Mouse (Mus musculus): ENCODE measurements around the gene Igfbp3.
A peak's percentile ranks its signal among the peaks of the same experiment; 100 is the strongest.

Igfbp3 gene

GRCm38 (mm10) chr11:7213501-7214341 is at the start of gene Igfbp3:
Gene Igfbp3, minus strand, starts transcription at chr11:7213923.
- no peak for DNase-seq (ENCODE audit: low spot score in 2 of 2)

- DNase-seq (ENCODE audit: low spot score in 2 of 2): no peak
These were observed 37.1 kb upstream of the Igfbp3 start for GRCm38 (mm10) chr11:7250870-7251269.

- no peak for DNase-seq (ENCODE audit: low spot score in 2 of 2)
These were observed 36.7 kb upstream of the Igfbp3 start for GRCm38 (mm10) chr11:7250415-7250814.

GRCm38 (mm10) chr11:7244782-7245181 is 31.1 kb upstream of the Igfbp3 start:
- no peak for DNase-seq (ENCODE audit: low spot score in 2 of 2)

GRCm38 (mm10) chr11:7239041-7239740 is 25.5 kb upstream of the Igfbp3 start:
- no peak for DNase-seq (ENCODE audit: low spot score in 2 of 2)

GRCm38 (mm10) chr11:7238546-7238945 is 24.8 kb upstream of the Igfbp3 start:
- DNase-seq (ENCODE audit: low spot score in 2 of 2): no peak

- DNase-seq (ENCODE audit: low spot score in 2 of 2): no peak
These were observed 24.0 kb upstream of the Igfbp3 start for GRCm38 (mm10) chr11:7237712-7238111.

- DNase-seq (ENCODE audit: low spot score in 2 of 2): no peak
These were observed 23.0 kb upstream of the Igfbp3 start for GRCm38 (mm10) chr11:7236751-7237150.

- no peak for DNase-seq (ENCODE audit: low spot score in 2 of 2)
These were observed 21.4 kb upstream of the Igfbp3 start for GRCm38 (mm10) chr11:7234981-7235609.

- DNase-seq (ENCODE audit: low spot score in 2 of 2): no peak
These were observed 20.7 kb upstream of the Igfbp3 start for GRCm38 (mm10) chr11:7234436-7234835.

GRCm38 (mm10) chr11:7233333-7233732 is 19.6 kb upstream of the Igfbp3 start:
- DNase-seq (ENCODE audit: low spot score in 2 of 2): no peak

- no peak for DNase-seq (ENCODE audit: low spot score in 2 of 2)
These were observed 18.2 kb upstream of the Igfbp3 start for GRCm38 (mm10) chr11:7231958-7232357.

- DNase-seq (ENCODE audit: low spot score in 2 of 2): no peak
These were observed 16.3 kb upstream of the Igfbp3 start for GRCm38 (mm10) chr11:7230000-7230399.

- no peak for DNase-seq (ENCODE audit: low spot score in 2 of 2)
These were observed 14.4 kb upstream of the Igfbp3 start for GRCm38 (mm10) chr11:7228107-7228506.

- DNase-seq (ENCODE audit: low spot score in 2 of 2): no peak
These were observed 13.3 kb upstream of the Igfbp3 start for GRCm38 (mm10) chr11:7226810-7227550.

- no peak for DNase-seq (ENCODE audit: low spot score in 2 of 2)
These were observed 12.5 kb upstream of the Igfbp3 start for GRCm38 (mm10) chr11:7226200-7226599.

GRCm38 (mm10) chr11:7221826-7222225 is 8.1 kb upstream of the Igfbp3 start:
- DNase-seq (ENCODE audit: low spot score in 2 of 2): peak in 1 of 2 experiments; percentile 12

GRCm38 (mm10) chr11:7215703-7216102 is 2.0 kb upstream of the Igfbp3 start:
- peak in 1 of 2 experiments; percentile 48 for DNase-seq (ENCODE audit: low spot score in 2 of 2)

GRCm38 (mm10) chr11:7214761-7215160 is 1.0 kb upstream of the Igfbp3 start:
- DNase-seq (ENCODE audit: low spot score in 2 of 2): no peak

GRCm38 (mm10) chr11:7214342-7214660 is 578 bp upstream of the Igfbp3 start:
- no peak for DNase-seq (ENCODE audit: low spot score in 2 of 2)

- DNase-seq (ENCODE audit: low spot score in 2 of 2): no peak
These were observed 592 bp downstream of the Igfbp3 start for GRCm38 (mm10) chr11:7213161-7213500.

- DNase-seq (ENCODE audit: low spot score in 2 of 2): no peak
These were observed 1.5 kb downstream of the Igfbp3 start for GRCm38 (mm10) chr11:7212126-7212798.
